Mouse (Mus musculus): Measurements from ENCODE around the gene Tomm34.

DNA sequence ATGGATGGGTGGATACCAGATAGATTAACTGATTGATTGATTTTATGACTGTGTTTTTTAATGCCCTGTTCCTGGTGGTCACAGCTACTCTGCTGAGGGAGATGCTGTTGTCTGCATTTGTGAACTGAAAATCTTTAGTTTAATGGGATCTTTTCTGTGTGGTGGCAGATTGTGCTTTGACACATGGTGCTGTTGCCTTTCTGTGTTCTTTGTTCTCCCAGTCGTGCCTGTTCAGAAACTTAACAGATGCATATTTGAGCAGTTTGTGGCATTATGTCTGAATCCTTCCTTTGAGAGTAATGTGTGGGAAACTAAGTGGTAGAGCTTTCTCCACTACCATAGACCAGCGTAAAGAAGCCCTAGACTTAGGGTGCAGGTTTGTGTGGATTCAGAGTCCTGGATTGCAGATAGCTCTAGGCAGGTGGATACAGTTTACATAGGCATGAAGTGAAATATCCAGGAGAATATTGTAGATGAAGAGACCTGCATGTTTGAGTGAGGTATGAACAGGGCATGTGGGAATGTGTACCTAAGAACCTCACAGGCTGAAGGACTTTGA, 62.9 kb downstream of the Tomm34 start:
- TF ChIP-seq CTCF (conservative IDR thresholded peaks at IDR 0.05; ENCODE audit: low read length) (no peak), NANOG (IDR thresholded peaks at IDR 0.05; ENCODE audit: borderline replicate concordance, low read length) (no peak), POU5F1 (IDR thresholded peaks at IDR 0.05; ENCODE audit: borderline replicate concordance, low read length) (no peak)

All from E14TG2a.4 (cell line).